Mouse (Mus musculus) stomach, postnatal 0 days (tissue): ENCODE data around the gene Fbf1.

ENCODE experiments used
- CTCF ChIP-seq: IDR thresholded peaks from 2 replicates; pipeline ENCODE4 v1.5.1; 2016; ENCODE audit warnings: antibody characterized with exemption, low read depth, mild to moderate bottlenecking, moderate library complexity
- EP300 ChIP-seq: optimal IDR thresholded peaks from 2 replicates; pipeline ENCODE3; 2016; ENCODE audit warnings: antibody characterized with exemption

- TF ChIP-seq CTCF (peak; percentile 36), EP300 (no peak)
These were observed 40.6 kb downstream of the Fbf1 start, which contains the start of gene Trim47 for GRCm38 (mm10) chr11:116127156-116127980.
